Mouse (Mus musculus): ENCODE results near the gene Skap2. TPM values are rescaled to one million over a fixed set of nuclear protein-coding genes. Genes with fewer than 3 reads are reported as not detected.

The Skap2 gene
- polyA plus RNA-seq, 1 experiment: 23.0 TPM

DNA sequence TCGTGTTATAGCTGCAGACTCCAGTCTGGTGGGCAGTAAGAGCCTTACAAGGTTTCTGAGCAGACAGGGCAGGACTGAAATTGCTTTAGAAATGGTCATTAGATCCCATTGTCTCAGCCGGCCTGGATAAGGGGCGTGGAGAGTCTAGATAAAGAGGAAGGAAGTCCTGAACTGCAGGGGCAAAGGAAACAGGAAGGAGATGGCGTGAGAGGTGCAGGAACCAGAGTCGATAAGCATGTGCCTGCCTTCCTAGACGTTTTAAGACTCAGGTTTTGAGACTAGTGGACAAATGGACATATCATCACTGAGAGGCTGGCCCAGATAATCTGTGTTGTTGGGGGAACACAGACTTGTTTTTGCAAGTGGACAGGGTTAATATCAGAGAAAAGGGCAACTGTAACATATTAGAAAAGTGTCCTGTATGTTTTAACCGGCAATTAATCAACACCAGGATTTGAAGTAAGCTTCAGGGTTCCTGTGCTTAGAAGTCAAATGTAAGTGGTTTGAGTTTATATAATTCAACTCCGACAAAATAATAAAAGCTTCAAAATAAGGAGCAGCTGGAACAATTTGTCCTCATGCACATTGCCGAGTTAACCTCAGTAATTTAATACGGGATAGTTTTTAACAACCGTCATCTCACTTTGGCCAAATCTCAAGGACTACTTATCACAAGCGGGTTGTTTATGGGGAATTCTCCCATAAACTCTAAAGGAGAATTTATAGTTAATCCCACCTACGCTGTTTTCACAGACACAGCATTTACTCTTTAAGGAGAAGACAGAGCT lies 131.0 kb downstream of the Skap2 start:
- TF ChIP-seq GATA1 (IDR thresholded peaks at IDR 0.05; ENCODE audit: borderline replicate concordance, low read length) (peak; percentile 67; the same call in 1 of the 3 replicates), FLI1 (IDR thresholded peaks at IDR 0.05; ENCODE audit: low read length) (no peak)
- H3K36me3 ChIP-seq (replicated peaks; ENCODE audit: low read length): peaks cover 55% of the 10 kb centered on the region
- H3K4me1 ChIP-seq: peaks cover 67% of the 10 kb centered on the region
- peak overlapping the region; percentile 84 for H3K4me3 ChIP-seq (replicated peaks)
- no peaks in the 10 kb centered on the region for H3K27me3 ChIP-seq (replicated peaks)
- no peaks in the 10 kb centered on the region for H3K9me3 ChIP-seq

DNA sequence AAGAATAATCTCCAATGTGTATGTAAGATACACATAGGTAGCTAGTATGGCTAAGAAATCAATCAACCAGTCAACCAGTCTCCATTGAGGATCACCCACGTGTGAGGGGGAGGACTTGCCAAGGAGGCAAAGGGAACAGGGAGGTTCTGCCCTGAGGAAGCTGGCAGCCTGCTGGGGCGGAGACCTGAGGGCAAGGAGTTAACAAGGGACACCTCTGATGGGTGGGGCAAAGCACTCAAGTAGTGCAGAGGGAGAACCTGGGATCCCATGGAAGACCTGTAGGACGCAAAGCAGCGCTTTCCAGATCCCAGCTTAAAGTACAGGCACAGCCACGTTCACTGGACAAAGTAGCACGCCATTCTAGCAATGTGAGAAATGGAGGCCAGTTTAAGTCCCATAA lies 131.6 kb downstream of the Skap2 start:
- H3K27me3 ChIP-seq (replicated peaks): no peaks in the 10 kb centered on the region
- no peak for TF ChIP-seq GATA1 (IDR thresholded peaks at IDR 0.05; ENCODE audit: borderline replicate concordance, low read length)
- H3K4me1 ChIP-seq: peaks cover 72% of the 10 kb centered on the region
- H3K9me3 ChIP-seq: no peaks in the 10 kb centered on the region
- H3K4me3 ChIP-seq (replicated peaks): peak overlapping the region; percentile 84
- H3K36me3 ChIP-seq (replicated peaks; ENCODE audit: low read length): peaks cover 58% of the 10 kb centered on the region

DNA sequence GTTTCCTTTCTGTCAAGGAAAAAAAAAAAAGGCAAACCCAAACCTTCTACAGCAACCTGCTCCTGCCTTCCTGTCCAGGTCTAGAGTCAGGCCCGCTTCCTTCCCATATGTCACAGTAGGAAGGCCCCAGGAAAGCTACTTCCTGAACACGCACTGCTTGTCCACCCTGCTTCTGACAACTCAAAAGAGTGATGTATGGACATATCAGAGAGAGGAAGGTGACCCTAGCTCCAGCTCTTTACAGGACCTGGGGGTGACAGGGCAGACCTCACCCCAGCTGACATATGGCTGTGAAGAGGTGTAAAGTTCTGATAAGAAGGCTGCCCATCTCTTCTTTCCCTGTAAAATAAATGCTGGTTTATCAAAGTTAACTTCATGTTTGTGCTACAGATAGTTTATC lies 133.8 kb downstream of the Skap2 start:
- Histone ChIP-seq H3K9me3 (no peaks in the 10 kb centered on the region), H3K36me3 (replicated peaks; ENCODE audit: low read length) (peaks cover 59% of the 10 kb centered on the region), H3K4me1 (peaks cover 81% of the 10 kb centered on the region), H3K4me3 (replicated peaks) (peak overlapping the region; percentile 20), H3K27me3 (replicated peaks) (no peaks in the 10 kb centered on the region)
- TF ChIP-seq GATA1 (IDR thresholded peaks at IDR 0.05; ENCODE audit: borderline replicate concordance, low read length) (no peak), FLI1 (IDR thresholded peaks at IDR 0.05; ENCODE audit: low read length) (no peak)

DNA sequence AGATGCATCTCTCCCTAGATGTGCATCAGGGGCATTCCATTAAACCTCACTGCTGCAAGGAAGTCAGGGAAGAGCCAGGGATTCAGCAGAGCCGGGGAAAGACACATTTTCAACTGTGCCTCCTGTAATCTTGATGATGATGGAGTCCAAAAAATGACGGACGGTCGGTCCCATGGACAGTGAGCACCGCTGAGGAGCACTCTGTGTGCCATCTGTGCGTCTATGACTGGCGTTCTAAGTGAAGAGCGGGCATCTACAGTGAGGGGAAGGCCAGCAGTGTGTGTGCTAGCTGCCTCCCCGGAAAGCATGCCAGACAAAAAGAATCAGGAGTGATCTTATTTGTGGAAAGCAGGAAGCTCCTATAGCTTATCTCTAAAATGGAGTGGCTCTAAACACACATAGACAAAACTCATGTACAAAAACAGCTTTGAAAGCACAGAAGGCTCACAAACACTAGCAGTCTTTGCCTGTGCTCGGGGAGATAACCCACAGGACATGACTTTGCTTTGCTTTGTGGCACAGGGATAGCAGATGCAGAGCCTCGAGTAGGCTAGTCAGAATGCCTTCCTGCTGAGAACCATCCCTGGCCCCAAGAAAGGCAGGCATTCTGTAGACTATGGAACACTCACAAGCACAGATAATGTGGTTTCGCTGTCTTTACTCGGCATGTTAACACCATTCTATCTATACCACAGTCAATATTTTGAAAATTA lies 135.4 kb downstream of the Skap2 start:
- peaks cover 77% of the 10 kb centered on the region for H3K4me1 ChIP-seq
- 0 out of 2 replicates have a peak, but pooled peaks have one; percentile 24 for TF ChIP-seq FLI1 (IDR thresholded peaks at IDR 0.05; ENCODE audit: low read length)
- TF ChIP-seq GATA1 (IDR thresholded peaks at IDR 0.05; ENCODE audit: borderline replicate concordance, low read length): peak; percentile 86; the same call in 2 of the 3 replicates
- no peaks in the 10 kb centered on the region for H3K27me3 ChIP-seq (replicated peaks)

DNA sequence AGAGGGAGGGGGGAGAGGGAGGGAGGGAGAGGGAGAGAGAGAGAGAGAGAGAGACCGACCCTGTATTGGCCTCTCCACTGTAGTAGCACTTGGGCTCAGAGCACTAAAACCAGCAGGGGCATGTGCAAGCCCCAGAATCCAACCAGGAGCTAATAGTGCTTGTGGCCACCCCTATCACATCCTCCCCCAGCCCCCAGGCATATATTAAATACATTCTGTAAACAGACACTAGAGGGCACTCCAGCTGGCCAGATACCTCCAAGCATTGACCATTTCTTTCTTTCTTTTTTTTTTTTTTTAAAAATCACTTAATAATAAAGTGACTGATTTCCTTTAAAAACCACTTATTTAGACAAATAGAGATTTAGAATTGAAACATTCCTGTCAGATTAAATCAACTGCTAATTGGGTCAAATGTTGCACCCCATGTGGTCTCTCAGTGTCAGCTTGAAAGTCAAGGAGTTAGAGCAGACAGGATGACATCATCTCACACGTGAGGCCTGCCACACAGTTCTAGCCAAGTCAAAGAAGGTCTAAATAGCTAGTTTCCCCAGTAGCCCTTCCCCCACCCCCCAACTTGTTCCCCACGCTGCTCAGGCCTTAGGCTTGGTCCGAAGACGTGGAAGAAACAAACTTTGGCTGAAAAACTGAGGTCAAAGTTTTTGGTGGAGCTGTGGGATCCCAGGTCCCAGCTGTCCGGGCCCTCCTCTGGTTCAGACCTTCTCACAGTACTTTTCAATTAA lies 136.3 kb downstream of the Skap2 start:
- no peak for TF ChIP-seq GATA1 (IDR thresholded peaks at IDR 0.05; ENCODE audit: borderline replicate concordance, low read length)
- no peak for TF ChIP-seq FLI1 (IDR thresholded peaks at IDR 0.05; ENCODE audit: low read length)
- Histone ChIP-seq H3K4me3 (replicated peaks) (peak overlapping the region; percentile 42), H3K27me3 (replicated peaks) (no peaks in the 10 kb centered on the region), H3K36me3 (replicated peaks; ENCODE audit: low read length) (peaks cover 69% of the 10 kb centered on the region), H3K4me1 (peaks cover 72% of the 10 kb centered on the region), H3K9me3 (no peaks in the 10 kb centered on the region)

More for the DNA sequence above, 135.4 kb downstream of the Skap2 start:
- peak overlapping the region; percentile 86 for H3K4me3 ChIP-seq (replicated peaks)
- H3K36me3 ChIP-seq (replicated peaks; ENCODE audit: low read length): peaks cover 59% of the 10 kb centered on the region
- no peaks in the 10 kb centered on the region for H3K9me3 ChIP-seq

DNA sequence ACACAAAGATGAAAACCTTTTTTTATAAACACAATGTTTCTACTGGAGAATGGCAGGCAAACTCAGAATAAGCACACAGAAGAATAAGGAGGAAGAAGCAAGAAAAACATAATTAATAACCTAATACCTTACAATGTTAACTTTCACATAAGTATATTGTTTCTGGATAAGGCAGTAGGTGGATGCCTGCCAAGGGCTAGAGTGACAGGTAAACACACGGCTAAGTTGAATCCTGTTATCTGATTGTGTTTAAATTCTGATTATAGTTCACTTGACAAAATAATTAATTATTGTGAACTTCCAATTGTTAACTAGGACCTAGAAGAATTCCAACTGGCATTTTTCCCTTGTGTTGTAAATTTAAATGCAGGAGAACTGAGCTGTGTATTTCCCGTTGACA lies 138.3 kb downstream of the Skap2 start:
- Histone ChIP-seq H3K36me3 (replicated peaks; ENCODE audit: low read length) (peaks cover 64% of the 10 kb centered on the region), H3K9me3 (no peaks in the 10 kb centered on the region), H3K4me1 (peaks cover 52% of the 10 kb centered on the region), H3K4me3 (replicated peaks) (no peak overlapping the region), H3K27me3 (replicated peaks) (no peaks in the 10 kb centered on the region)
- TF ChIP-seq FLI1 (IDR thresholded peaks at IDR 0.05; ENCODE audit: low read length): no peak
- TF ChIP-seq GATA1 (IDR thresholded peaks at IDR 0.05; ENCODE audit: borderline replicate concordance, low read length): no peak

DNA sequence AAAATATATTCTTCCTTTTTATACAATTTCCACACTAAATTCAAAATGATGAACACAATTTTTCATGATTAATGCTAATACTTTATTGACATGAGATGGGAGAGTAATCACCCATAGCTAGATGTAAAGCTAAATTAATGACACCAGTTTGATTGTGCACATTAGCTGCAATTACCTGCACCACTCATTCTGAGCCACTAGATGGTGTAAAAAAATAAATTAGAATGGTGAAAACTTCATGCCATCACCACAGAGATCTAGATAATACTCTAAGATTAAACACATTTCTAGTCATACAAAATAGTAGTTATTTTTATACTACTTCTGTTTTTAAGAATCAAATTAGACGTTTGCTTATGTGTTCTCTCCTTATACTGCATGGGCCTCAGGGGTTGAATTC lies 141.2 kb downstream of the Skap2 start:
- Histone ChIP-seq H3K36me3 (replicated peaks; ENCODE audit: low read length) (peaks cover 75% of the 10 kb centered on the region), H3K4me1 (peaks cover 23% of the 10 kb centered on the region), H3K9me3 (no peaks in the 10 kb centered on the region), H3K27me3 (replicated peaks) (no peaks in the 10 kb centered on the region), H3K4me3 (replicated peaks) (no peak overlapping the region)
- TF ChIP-seq FLI1 (IDR thresholded peaks at IDR 0.05; ENCODE audit: low read length): no peak
- no peak for TF ChIP-seq GATA1 (IDR thresholded peaks at IDR 0.05; ENCODE audit: borderline replicate concordance, low read length)

DNA sequence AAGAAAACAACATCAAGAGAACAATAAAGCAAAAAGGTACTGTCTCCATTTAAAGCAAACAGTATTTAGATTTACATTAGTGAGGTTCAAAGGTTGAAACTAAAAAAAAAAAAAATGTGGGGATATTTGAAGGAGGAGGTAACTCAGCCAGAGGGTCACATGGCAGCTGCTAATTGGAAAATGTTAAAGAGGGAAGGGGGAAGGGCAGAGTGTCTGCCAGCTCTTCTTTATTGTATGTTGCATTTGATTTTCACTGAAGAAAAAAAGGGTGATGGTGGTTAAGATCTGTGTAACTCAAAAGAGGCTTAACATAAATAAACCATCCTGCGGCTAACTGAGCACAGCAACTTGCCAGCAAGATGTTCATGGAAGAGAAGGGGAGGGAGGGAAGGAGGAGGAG lies 142.1 kb downstream of the Skap2 start:
- TF ChIP-seq FLI1 (IDR thresholded peaks at IDR 0.05; ENCODE audit: low read length): no peak
- no peak for TF ChIP-seq GATA1 (IDR thresholded peaks at IDR 0.05; ENCODE audit: borderline replicate concordance, low read length)
- Histone ChIP-seq H3K36me3 (replicated peaks; ENCODE audit: low read length) (peaks cover 81% of the 10 kb centered on the region), H3K9me3 (no peaks in the 10 kb centered on the region)

DNA sequence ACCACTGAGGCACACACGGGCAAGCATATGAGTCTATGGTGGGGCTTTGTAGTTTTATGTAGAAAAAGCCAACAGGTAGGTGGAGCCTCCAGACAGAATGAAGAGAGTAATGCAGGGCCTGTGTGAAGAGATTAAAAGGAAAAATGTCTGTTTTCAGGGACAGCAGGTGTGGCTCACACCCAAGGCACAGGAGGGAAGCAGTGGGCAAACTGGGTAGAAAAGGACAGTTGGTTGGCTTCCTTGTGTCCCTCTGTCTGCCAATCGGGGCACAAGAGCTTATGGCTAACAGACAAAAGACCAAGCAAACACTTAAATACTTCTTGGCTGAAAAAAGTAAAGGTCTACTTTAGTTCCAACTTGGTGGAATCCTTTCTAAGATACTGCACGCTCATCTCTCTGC lies 145.8 kb downstream of the Skap2 start:
- peaks cover 1% of the 10 kb centered on the region; the same call in 1 of the 2 replicates for H3K4me1 ChIP-seq
- H3K4me3 ChIP-seq (replicated peaks): no peak overlapping the region
- H3K36me3 ChIP-seq (replicated peaks; ENCODE audit: low read length): peaks cover 83% of the 10 kb centered on the region
- no peaks in the 10 kb centered on the region for H3K9me3 ChIP-seq
- no peak for TF ChIP-seq GATA1 (IDR thresholded peaks at IDR 0.05; ENCODE audit: borderline replicate concordance, low read length)
- no peak for TF ChIP-seq FLI1 (IDR thresholded peaks at IDR 0.05; ENCODE audit: low read length)
- no peaks in the 10 kb centered on the region for H3K27me3 ChIP-seq (replicated peaks)

More for the DNA sequence above, 142.1 kb downstream of the Skap2 start:
- peaks cover 16% of the 10 kb centered on the region for H3K4me1 ChIP-seq
- H3K27me3 ChIP-seq (replicated peaks): no peaks in the 10 kb centered on the region
- no peak overlapping the region for H3K4me3 ChIP-seq (replicated peaks)

Measured in megakaryocyte, embryonic 14.5 days (primary cell).